Mouse (Mus musculus) small intestine, adult 2 months (tissue): ENCODE results near the gene Slc30a6.

Experiments used
- CTCF ChIP-seq: fragments of 200-500 bp; IDR thresholded peaks from 2 replicates; pipeline ENCODE4 v1.5.1; 2012; ENCODE audit warnings: low read depth, mild to moderate bottlenecking, control low read depth, inconsistent platforms, low read length, moderate library complexity, mixed read lengths; ENCODE audit not compliant: insufficient replicate concordance, insufficient read length; ENCODE audit errors: extremely low read depth
- POLR2A ChIP-seq: fragments of 200-500 bp; IDR thresholded peaks from 2 replicates; pipeline ENCODE4 v1.6.1; 2012; ENCODE audit warnings: low read depth, mild to moderate bottlenecking, control low read depth, inconsistent platforms, low read length, moderate library complexity

DNA sequence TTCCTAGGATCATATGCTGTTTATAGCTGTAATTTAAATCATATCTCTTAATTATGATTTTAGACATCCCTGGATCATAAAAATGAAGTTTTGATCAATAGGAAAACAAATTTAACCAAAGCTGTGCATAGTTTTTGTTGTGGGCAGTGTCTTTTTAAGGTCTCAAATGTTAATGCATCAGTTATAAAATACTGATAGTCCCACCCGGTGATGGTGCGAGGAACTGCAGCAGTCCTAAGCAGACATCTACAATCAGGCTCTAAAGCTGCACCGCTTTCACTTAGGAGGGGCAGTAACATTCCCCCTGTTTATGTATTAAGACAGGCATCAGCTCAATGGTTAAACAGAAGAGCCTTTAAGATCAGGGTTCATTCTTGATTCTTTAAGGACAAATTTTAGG is 5.6 kb upstream of the Slc30a6 start:
- TF ChIP-seq CTCF, result no peak
- no peak for TF ChIP-seq POLR2A
